Mouse (Mus musculus) limb, embryonic 14.5 days (tissue): ENCODE measurements around the gene Trpc6. TPM values are rescaled to one million over a fixed set of nuclear protein-coding genes. Genes with fewer than 3 reads are reported as not detected.
A peak's percentile ranks its signal among the peaks of the same experiment; 100 is the strongest.

Experiments used
- ATAC-seq: fragments of 200-750 bp; cut with Nextera tagmentation; 2 replicates; pipeline ENCODE4 v1.8.0; 2017; ENCODE audit warnings: low read depth, moderate number of reproducible peaks, moderate TSS enrichment; ENCODE audit not compliant: low FRiP score
- DNase-seq: peaks from one replicate; pipeline ENCODE4 v3.0.0-alpha.2; 2015; ENCODE audit warnings: low spot score
- H3K27ac ChIP-seq: fragments of 300-500 bp; sonication (generic); replicated peaks from 2 replicates; pipeline ENCODE4 v1.5.1; 2014; ENCODE audit warnings: low read depth, mild to moderate bottlenecking, low read length, moderate library complexity, mixed read lengths
- H3K27me3 ChIP-seq: fragments of 300-500 bp; sonication (generic); 2 replicates; pipeline ENCODE4 v1.6.1; 2014; ENCODE audit warnings: low read length, mixed read lengths; ENCODE audit not compliant: control insufficient read depth, insufficient read depth
- H3K36me3 ChIP-seq: fragments of 300-500 bp; sonication (generic); 2 replicates; pipeline ENCODE4 v1.6.1; 2014; ENCODE audit warnings: mild to moderate bottlenecking, low read length, moderate library complexity, mixed read lengths; ENCODE audit not compliant: control insufficient read depth, insufficient read depth
- H3K4me1 ChIP-seq: fragments of 300-500 bp; sonication (generic); 2 replicates; pipeline ENCODE4 v1.6.1; 2014; ENCODE audit warnings: antibody characterized with exemption, low read length, mixed read lengths; ENCODE audit not compliant: control insufficient read depth, insufficient read depth
- H3K4me2 ChIP-seq: fragments of 300-500 bp; sonication (generic); replicated peaks from 2 replicates; pipeline ENCODE4 v1.6.1; 2014; ENCODE audit warnings: low read depth, mild to moderate bottlenecking, low read length, moderate library complexity; ENCODE audit not compliant: severe bottlenecking
- H3K4me3 ChIP-seq: fragments of 300-500 bp; sonication (generic); replicated peaks from 2 replicates; pipeline ENCODE4 v1.5.1; 2014; ENCODE audit warnings: low read length
- H3K9ac ChIP-seq: fragments of 300-500 bp; sonication (generic); 2 replicates; pipeline ENCODE4 v1.6.1; 2014; ENCODE audit warnings: mild to moderate bottlenecking, low read depth, low read length, moderate library complexity; ENCODE audit not compliant: severe bottlenecking
- H3K9me3 ChIP-seq: fragments of 300-500 bp; sonication (generic); 2 replicates; pipeline ENCODE4 v1.6.1; 2016; ENCODE audit warnings: low read length; ENCODE audit not compliant: control insufficient read depth
- POLR2A ChIP-seq: fragments of 200-500 bp; IDR thresholded peaks from 2 replicates; pipeline ENCODE4 v1.8.0; 2012; ENCODE audit warnings: inconsistent platforms, mild to moderate bottlenecking, moderate library complexity, borderline replicate concordance; ENCODE audit not compliant: insufficient read depth, insufficient read length; ENCODE audit errors: extremely low read depth
- WGBS: fragments of 180-500 bp; shearing (Covaris S2); extraction: QIAGEN DNeasy Blood & Tissue Kit; methylation state at CpG from one replicate; pipeline ENCODE4 v1.1.7; 2014; 5-methylcytosine and 5-hydroxymethylcytosine counted together
- polyA plus RNA-seq, 2 experiments: library from polyadenylated mRNA; depleted of rRNA in 1 of 2; stranded (reverse) in 1 of 2; unstranded in 1 of 2; fragments of >200 nt; fragmentation: Nextera tagmentation in 1 of 2; extraction: Ambion mirVana in 1 of 2; gene quantifications; 2 replicates each; pipeline versions ENCODE4 v1.2.1 to v1.2.3; 2012 to 2014

Trpc6 gene
- polyA plus RNA-seq, 2 experiments = 0.50 to 0.58 TPM

DNA sequence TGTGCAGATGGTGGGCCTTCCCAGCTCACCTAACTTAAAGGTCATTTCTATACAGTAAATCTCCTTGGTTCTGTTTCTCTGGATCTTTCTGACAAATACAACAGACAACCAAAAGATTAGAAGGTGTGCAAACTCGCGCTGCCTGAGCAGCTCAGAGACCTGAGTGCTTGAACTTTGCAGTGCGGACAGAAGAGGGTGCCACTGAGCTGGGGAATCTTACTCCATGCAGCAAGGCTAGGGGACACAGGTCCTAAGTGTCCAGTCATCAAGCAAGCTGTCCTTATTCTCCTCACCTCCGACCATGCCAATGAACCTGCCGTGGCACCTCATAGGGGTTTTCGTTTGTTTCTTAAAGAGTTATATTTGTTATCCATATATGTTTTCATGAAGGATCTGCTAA lies 48.7 kb downstream of the Trpc6 start:
- ATAC-seq = no peak
- no peak overlapping the region for H3K9ac ChIP-seq
- DNase-seq = no peak
- H3K36me3 ChIP-seq = no peaks in the 10 kb centered on the region
- no peak overlapping the region for H3K27ac ChIP-seq
- H3K4me2 ChIP-seq = no peak overlapping the region
- no peaks in the 10 kb centered on the region for H3K9me3 ChIP-seq
- H3K4me1 ChIP-seq = no peaks in the 10 kb centered on the region
- no peak for TF ChIP-seq POLR2A
- 51% methylated on average over 6 of the region's 6 CpGs for WGBS
- H3K27me3 ChIP-seq = no peaks in the 10 kb centered on the region
- H3K4me3 ChIP-seq = no peak overlapping the region

GRCm38 (mm10) chr9:8597089-8597488 lies 53.1 kb downstream of the Trpc6 start:
- Histone ChIP-seq H3K27ac (no peak overlapping the region), H3K4me1 (no peaks in the 10 kb centered on the region), H3K4me3 (no peak overlapping the region), H3K27me3 (no peaks in the 10 kb centered on the region), H3K9ac (no peak overlapping the region), H3K9me3 (no peaks in the 10 kb centered on the region), H3K4me2 (no peak overlapping the region), H3K36me3 (no peaks in the 10 kb centered on the region)
- WGBS = 38% methylated on average over 1 of the region's 1 CpGs
- DNase-seq = no peak
- TF ChIP-seq POLR2A = no peak
- ATAC-seq = no peak

DNA sequence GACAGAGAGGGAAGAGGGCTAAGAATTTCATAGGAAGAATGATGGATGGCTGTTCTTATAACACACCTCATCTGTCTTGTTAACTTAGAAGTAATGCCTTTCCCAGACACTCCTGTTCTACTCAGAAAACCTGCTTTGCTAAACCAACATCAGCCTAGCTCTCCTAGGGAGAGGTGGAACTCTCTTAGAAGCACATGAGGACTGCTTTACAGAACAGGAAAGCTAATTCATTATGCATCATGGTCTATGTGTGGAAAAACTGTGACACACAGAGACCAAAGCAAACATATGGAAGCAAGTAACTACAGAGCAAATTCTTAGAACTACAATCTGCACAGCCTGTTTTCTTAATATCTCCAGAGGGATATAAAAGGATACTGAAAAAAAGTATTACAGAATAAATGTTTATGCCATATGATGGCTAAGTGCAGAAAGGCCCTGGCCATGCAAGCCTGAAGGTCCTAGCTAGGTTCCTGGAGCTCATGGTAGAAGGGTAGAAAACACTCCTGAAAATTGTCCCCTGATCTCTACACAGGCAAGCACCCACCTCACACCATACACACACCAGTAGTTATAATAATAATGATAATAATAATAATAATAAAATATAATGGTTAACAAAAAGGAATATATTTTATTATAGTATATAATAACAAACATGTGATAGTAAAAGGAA lies 63.0 kb downstream of the Trpc6 start:
- Histone ChIP-seq H3K4me3 (no peak overlapping the region), H3K27me3 (no peaks in the 10 kb centered on the region), H3K9ac (no peak overlapping the region), H3K4me2 (no peak overlapping the region), H3K9me3 (no peaks in the 10 kb centered on the region), H3K27ac (no peak overlapping the region), H3K4me1 (no peaks in the 10 kb centered on the region), H3K36me3 (no peaks in the 10 kb centered on the region)
- ATAC-seq (peak; percentile 67; the same call in 1 of the 2 replicates), DNase-seq (peak; percentile 8)
- no peak for TF ChIP-seq POLR2A

- no peaks in the 10 kb centered on the region for H3K36me3 ChIP-seq
- H3K27ac ChIP-seq = no peak overlapping the region
- H3K9me3 ChIP-seq = no peaks in the 10 kb centered on the region
- H3K4me1 ChIP-seq = no peaks in the 10 kb centered on the region
- no peaks in the 10 kb centered on the region for H3K27me3 ChIP-seq
- no peak overlapping the region for H3K4me3 ChIP-seq
- ATAC-seq (no peak), DNase-seq (peak; percentile 57)
- TF ChIP-seq POLR2A = no peak
- H3K4me2 ChIP-seq = no peak overlapping the region
- 36% methylated on average over 2 of the region's 2 CpGs for WGBS
- H3K9ac ChIP-seq = no peak overlapping the region
Measured at GRCm38 (mm10) chr9:8634344-8634743, 90.4 kb downstream of the Trpc6 start.

DNA sequence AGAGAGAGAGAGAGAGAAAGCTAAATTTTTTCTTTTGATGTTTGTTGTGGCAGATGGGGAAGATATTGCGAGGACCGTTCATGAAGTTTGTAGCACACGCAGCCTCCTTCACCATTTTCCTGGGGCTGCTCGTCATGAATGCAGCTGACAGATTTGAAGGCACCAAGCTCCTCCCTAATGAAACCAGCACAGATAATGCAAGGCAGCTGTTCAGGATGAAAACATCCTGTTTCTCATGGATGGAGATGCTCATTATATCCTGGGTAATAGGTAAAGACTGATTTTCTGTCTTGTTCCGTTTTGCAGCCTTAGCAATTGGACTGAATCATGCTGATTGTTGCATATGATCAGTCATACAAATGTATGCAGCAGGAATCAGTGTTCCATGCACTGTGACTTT lies 99.5 kb downstream of the Trpc6 start:
- no peak overlapping the region for H3K9ac ChIP-seq
- DNase-seq (no peak), ATAC-seq (no peak)
- H3K9me3 ChIP-seq = no peaks in the 10 kb centered on the region
- H3K4me1 ChIP-seq = no peaks in the 10 kb centered on the region
- WGBS = 73% methylated on average over 5 of the region's 5 CpGs
- no peak overlapping the region for H3K4me2 ChIP-seq
- TF ChIP-seq POLR2A = no peak
- H3K27ac ChIP-seq = no peak overlapping the region
- no peaks in the 10 kb centered on the region for H3K27me3 ChIP-seq
- H3K4me3 ChIP-seq = no peak overlapping the region
- no peaks in the 10 kb centered on the region for H3K36me3 ChIP-seq

- H3K4me2 ChIP-seq = no peak overlapping the region
- no peak for TF ChIP-seq POLR2A
- ATAC-seq = no peak
Measured at GRCm38 (mm10) chr9:8655347-8655746, 111.4 kb downstream of the Trpc6 start.

More at GRCm38 (mm10) chr9:8655347-8655746, 111.4 kb downstream of the Trpc6 start:
- Histone ChIP-seq H3K4me3 (no peak overlapping the region), H3K27me3 (no peaks in the 10 kb centered on the region), H3K9me3 (no peaks in the 10 kb centered on the region), H3K36me3 (no peaks in the 10 kb centered on the region), H3K4me1 (no peaks in the 10 kb centered on the region), H3K27ac (no peak overlapping the region), H3K9ac (no peak overlapping the region)
- DNase-seq = no peak
